Mouse (Mus musculus) liver, adult 2 months (tissue): Measurements from ENCODE around the gene Frmd4a.

ENCODE experiments used
- CTCF ChIP-seq: fragments of 200-500 bp; IDR thresholded peaks from 2 replicates; pipeline ENCODE4 v1.5.1; 2011; ENCODE audit warnings: low read depth, low read length, control low read depth
- POLR2A ChIP-seq: fragments of 200-500 bp; IDR thresholded peaks from 2 replicates; pipeline ENCODE4 v1.6.1; 2011; ENCODE audit warnings: low read length, control low read depth; ENCODE audit not compliant: insufficient read depth; ENCODE audit errors: extremely low read depth

GRCm38 (mm10) chr2:4608253-4608652 is 590.7 kb downstream of the Frmd4a start:
- TF ChIP-seq POLR2A: no peak
- TF ChIP-seq CTCF: no peak
